Mouse (Mus musculus) testis, adult 2 months (tissue): ENCODE results near the gene Gm3285.
A peak's percentile ranks its signal among the peaks of the same experiment; 100 is the strongest.

ENCODE experiments used
- CTCF ChIP-seq: fragments of 200-500 bp; IDR thresholded peaks from 2 replicates; pipeline ENCODE4 v1.5.1; 2012; ENCODE audit warnings: low read depth, mild to moderate bottlenecking, inconsistent platforms, low read length, moderate library complexity; ENCODE audit not compliant: control insufficient read depth, insufficient read depth, insufficient replicate concordance
- POLR2A ChIP-seq: fragments of 200-500 bp; IDR thresholded peaks from 2 replicates; pipeline ENCODE4 v1.6.1; 2012; ENCODE audit warnings: low read depth, mild to moderate bottlenecking, inconsistent platforms, low read length, moderate library complexity; ENCODE audit not compliant: control insufficient read depth

DNA sequence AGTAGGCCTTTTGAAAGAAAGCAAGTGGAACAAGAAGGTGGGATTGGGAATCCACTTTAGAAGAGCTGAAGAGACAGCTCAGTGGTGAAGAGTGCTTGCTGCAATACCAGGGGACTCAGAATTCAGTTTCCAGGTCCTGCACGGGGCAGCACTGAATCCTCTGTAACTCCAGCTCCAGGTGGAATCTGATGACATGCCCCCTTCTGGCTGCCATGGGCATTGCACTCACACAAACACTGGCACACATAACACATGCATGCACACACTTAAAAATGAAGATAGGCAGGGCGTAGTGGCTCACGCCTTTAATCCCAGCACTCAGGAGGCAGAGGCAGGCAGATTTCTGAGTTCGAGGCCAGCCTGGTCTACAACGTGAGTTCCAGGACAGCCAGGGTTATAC lies 20.8 kb downstream of the Gm3285 start:
- TF ChIP-seq CTCF = peak; percentile 43; the same call in 1 of the 2 replicates
- no peak for TF ChIP-seq POLR2A
